Mouse (Mus musculus) urinary bladder, postnatal 25 days (tissue): ENCODE data around the gene Atg5.
"Not testable (repeated sequence)": the region's sequence is repeated elsewhere in the genome, so short reads cannot be mapped to it uniquely, and the experiment has no call there.

Experiments
- DNase-seq: peaks from one replicate; pipeline ENCODE4 v3.0.0; 2022; ENCODE audit warnings: low spot score

Gene Atg5

GRCm38 (mm10) chr10:44315276-44315675 lies 47.1 kb downstream of the Atg5 start:
- no peak for DNase-seq

GRCm38 (mm10) chr10:44316280-44317270 lies 48.4 kb downstream of the Atg5 start:
- DNase-seq: no peak

- no peak for DNase-seq
Observed at GRCm38 (mm10) chr10:44322166-44322565, 54.0 kb downstream of the Atg5 start.

GRCm38 (mm10) chr10:44323070-44323775 lies 55.1 kb downstream of the Atg5 start:
- DNase-seq: no peak

- no peak for DNase-seq
Observed at GRCm38 (mm10) chr10:44323836-44324235, 55.7 kb downstream of the Atg5 start.

- DNase-seq: no peak
Observed at GRCm38 (mm10) chr10:44325551-44326500, 57.7 kb downstream of the Atg5 start.

- no peak for DNase-seq
Observed at GRCm38 (mm10) chr10:44327057-44327456, 58.9 kb downstream of the Atg5 start.

- DNase-seq: no peak
Observed at GRCm38 (mm10) chr10:44328347-44328746, 60.2 kb downstream of the Atg5 start.

- no peak for DNase-seq
Observed at GRCm38 (mm10) chr10:44330717-44331116, 62.6 kb downstream of the Atg5 start.

- no peak for DNase-seq
Observed at GRCm38 (mm10) chr10:44331469-44331868, 63.3 kb downstream of the Atg5 start.

GRCm38 (mm10) chr10:44332656-44333055 lies 64.5 kb downstream of the Atg5 start:
- not testable (repeated sequence) for DNase-seq

- DNase-seq: not testable (repeated sequence)
Observed at GRCm38 (mm10) chr10:44336641-44337382, 68.7 kb downstream of the Atg5 start.

- no peak for DNase-seq
Observed at GRCm38 (mm10) chr10:44338571-44338970, 70.4 kb downstream of the Atg5 start.

GRCm38 (mm10) chr10:44339326-44339725 lies 71.2 kb downstream of the Atg5 start:
- DNase-seq: no peak

GRCm38 (mm10) chr10:44340928-44341327 lies 72.8 kb downstream of the Atg5 start:
- DNase-seq: no peak

GRCm38 (mm10) chr10:44341826-44342521 lies 73.8 kb downstream of the Atg5 start:
- DNase-seq: no peak

GRCm38 (mm10) chr10:44343351-44343750 lies 75.2 kb downstream of the Atg5 start:
- no peak for DNase-seq

GRCm38 (mm10) chr10:44347549-44348172 lies 79.5 kb downstream of the Atg5 start:
- no peak for DNase-seq

- no peak for DNase-seq
Observed at GRCm38 (mm10) chr10:44348474-44349415, 80.6 kb downstream of the Atg5 start.
